ENCODE assay signal across 10 mouse cellular contexts in genomic region chr3:144558274-144558673, GRCm38 (mm10). TPM values are rescaled to one million over a fixed set of nuclear protein-coding genes. Genes with fewer than 3 reads are reported as not detected.
DNase-seq lines count a peak whose midpoint lies in the region; ATAC-seq and TF ChIP-seq lines count a peak whose summit lies in the region.
"Had no signal": no experiment of that assay in that cellular context is flagged by ENCODE, and none has a peak within 500 bp of the region (broad histone marks: within the 10 kb centered on the region; RNA-seq: fewer than 3 reads in every experiment).

No protein-coding gene starts in this region.

- WGBS in hindbrain, embryonic 16.5 days, result 52% methylated on average over 5 of the region's 5 CpGs
- WGBS in hindbrain, embryonic 11.5 days, result 57% methylated on average over 5 of the region's 5 CpGs
- WGBS in stomach, embryonic 15.5 days, result 42% methylated on average over 5 of the region's 5 CpGs
- 42% methylated on average over 5 of the region's 5 CpGs for WGBS in stomach, postnatal 0 days
- WGBS in intestine, embryonic 14.5 days, result 37% methylated on average over 5 of the region's 5 CpGs

- peaks cover 13% of the 10 kb centered on the region for H3K4me1 ChIP-seq in hindbrain, embryonic 16.5 days (ENCODE audit: control insufficient read depth, insufficient read depth, low read depth, low read length)
- H3K4me1 ChIP-seq in hindbrain, embryonic 11.5 days (replicated peaks; ENCODE audit: control insufficient read depth, insufficient read depth, low read length), result peaks cover 7% of the 10 kb centered on the region; the same call in 1 of the 2 replicates
- peaks cover 15% of the 10 kb centered on the region; the same call in 1 of the 2 replicates for H3K4me1 ChIP-seq in stomach, embryonic 15.5 days
- peaks cover 4% of the 10 kb centered on the region for H3K4me1 ChIP-seq in stomach, postnatal 0 days (replicated peaks; ENCODE audit: control insufficient read depth, insufficient read depth)
- peaks cover 30% of the 10 kb centered on the region for H3K4me1 ChIP-seq in intestine, embryonic 14.5 days (replicated peaks; ENCODE audit: control insufficient read depth, insufficient read depth, low read length)

- intact Hi-C loops in left cerebral cortex, postnatal 14 days (cut with DNase I), result no loop called here

- ATAC-seq in hindbrain, embryonic 16.5 days, result 0 out of 2 replicates have a peak, but pooled peaks have one; percentile 16
- no peak for ATAC-seq in hindbrain, embryonic 11.5 days (ENCODE audit: low FRiP score)
- peak; percentile 47; the same call in 1 of the 2 replicates for ATAC-seq in stomach, embryonic 15.5 days (ENCODE audit: insufficient read depth, low FRiP score, low read depth)
- ATAC-seq in stomach, postnatal 0 days (ENCODE audit: low FRiP score, low TSS enrichment), result no peak
- ATAC-seq in intestine, embryonic 14.5 days (replicated peaks; ENCODE audit: low FRiP score, low TSS enrichment, low read depth), result no peak

- no peak for TF ChIP-seq EP300 in stomach, postnatal 0 days (optimal IDR thresholded peaks at IDR 0.05)

- no peaks in the 10 kb centered on the region for H3K36me3 ChIP-seq in hindbrain, embryonic 16.5 days (ENCODE audit: control insufficient read depth, insufficient read depth, low read length)
- no peaks in the 10 kb centered on the region for H3K36me3 ChIP-seq in hindbrain, embryonic 11.5 days (ENCODE audit: control insufficient read depth, insufficient read depth, low read length)
- H3K36me3 ChIP-seq in stomach, embryonic 15.5 days, result no peaks in the 10 kb centered on the region
- no peaks in the 10 kb centered on the region for H3K36me3 ChIP-seq in stomach, postnatal 0 days (ENCODE audit: control insufficient read depth, insufficient read depth, low read length)
- H3K36me3 ChIP-seq in intestine, embryonic 14.5 days (ENCODE audit: control insufficient read depth, insufficient read depth, low read length), result no peaks in the 10 kb centered on the region
- H3K36me3 ChIP-seq: neural tube, embryonic 12.5 days had no signal

- no peaks in the 10 kb centered on the region for H3K27me3 ChIP-seq in hindbrain, embryonic 16.5 days (replicated peaks; ENCODE audit: control insufficient read depth, insufficient read depth, low read length)
- no peaks in the 10 kb centered on the region for H3K27me3 ChIP-seq in hindbrain, embryonic 11.5 days (ENCODE audit: control insufficient read depth, insufficient read depth, low read length)
- H3K27me3 ChIP-seq in stomach, embryonic 15.5 days (replicated peaks), result no peaks in the 10 kb centered on the region
- no peaks in the 10 kb centered on the region for H3K27me3 ChIP-seq in stomach, postnatal 0 days (ENCODE audit: control insufficient read depth, insufficient read depth, low read length)
- no peaks in the 10 kb centered on the region for H3K27me3 ChIP-seq in intestine, embryonic 14.5 days (replicated peaks; ENCODE audit: control insufficient read depth, insufficient read depth, low read length)
- H3K27me3 ChIP-seq: neural tube, embryonic 12.5 days had no signal

- no peak overlapping the region for H3K4me2 ChIP-seq in hindbrain, embryonic 16.5 days (ENCODE audit: low read length)
- H3K4me2 ChIP-seq in hindbrain, embryonic 11.5 days (replicated peaks; ENCODE audit: low read depth, low read length), result no peak overlapping the region
- no peak overlapping the region for H3K4me2 ChIP-seq in stomach, embryonic 15.5 days
- no peak overlapping the region for H3K4me2 ChIP-seq in stomach, postnatal 0 days (replicated peaks; ENCODE audit: low read depth)
- H3K4me2 ChIP-seq in intestine, embryonic 14.5 days (ENCODE audit: low read length), result no peak overlapping the region
- H3K4me2 ChIP-seq: neural tube, embryonic 12.5 days had no signal

- no peaks in the 10 kb centered on the region for H3K9me3 ChIP-seq in hindbrain, embryonic 16.5 days (ENCODE audit: control insufficient read depth, low read length)
- H3K9me3 ChIP-seq in hindbrain, embryonic 11.5 days (ENCODE audit: control insufficient read depth, low read length), result no peaks in the 10 kb centered on the region
- no peaks in the 10 kb centered on the region for H3K9me3 ChIP-seq in stomach, embryonic 15.5 days
- no peaks in the 10 kb centered on the region for H3K9me3 ChIP-seq in stomach, postnatal 0 days (ENCODE audit: control insufficient read depth, low read length)
- H3K9me3 ChIP-seq in intestine, embryonic 14.5 days (ENCODE audit: control insufficient read depth, low read length), result no peaks in the 10 kb centered on the region
- H3K9me3 ChIP-seq: neural tube, embryonic 12.5 days had no signal

- H3K9ac ChIP-seq in hindbrain, embryonic 16.5 days (ENCODE audit: low read depth, low read length), result no peak overlapping the region
- no peak overlapping the region for H3K9ac ChIP-seq in hindbrain, embryonic 11.5 days (ENCODE audit: low read depth, low read length)
- H3K9ac ChIP-seq in stomach, embryonic 15.5 days, result no peak overlapping the region
- no peak overlapping the region for H3K9ac ChIP-seq in stomach, postnatal 0 days (ENCODE audit: low read length)
- H3K9ac ChIP-seq in intestine, embryonic 14.5 days (ENCODE audit: low read length), result no peak overlapping the region
- H3K9ac ChIP-seq: neural tube, embryonic 12.5 days had no signal

- no peak overlapping the region for H3K4me3 ChIP-seq in hindbrain, embryonic 16.5 days (ENCODE audit: low read length)
- H3K4me3 ChIP-seq in hindbrain, embryonic 11.5 days (ENCODE audit: low read depth, low read length), result no peak overlapping the region
- no peak overlapping the region for H3K4me3 ChIP-seq in stomach, embryonic 15.5 days (replicated peaks)
- no peak overlapping the region for H3K4me3 ChIP-seq in stomach, postnatal 0 days (ENCODE audit: low read depth, low read length)
- no peak overlapping the region for H3K4me3 ChIP-seq in intestine, embryonic 14.5 days (ENCODE audit: low read depth, low read length)
- H3K4me3 ChIP-seq: neural tube, embryonic 12.5 days had no signal

- no peak for TF ChIP-seq CTCF in stomach, postnatal 0 days (IDR thresholded peaks at IDR 0.05; ENCODE audit: low read depth)

- no peak for DNase-seq in hindbrain, embryonic 11.5 days (ENCODE audit: low spot score)
- DNase-seq in stomach, postnatal 0 days (ENCODE audit: low spot score), result no peak
- peak; percentile 49 for DNase-seq in intestine, embryonic 14.5 days (ENCODE audit: low spot score)
- no peak for DNase-seq in thymus, postnatal 4 days
- DNase-seq in left cerebral cortex, postnatal 14 days (ENCODE audit: low spot score in 2 of 2), result no peak
- DNase-seq: cerebellum, adult 11-12 months; lung, postnatal 14 days had no signal

- H3K27ac ChIP-seq in hindbrain, embryonic 16.5 days (ENCODE audit: low read depth, low read length), result no peak overlapping the region
- no peak overlapping the region for H3K27ac ChIP-seq in hindbrain, embryonic 11.5 days (ENCODE audit: low read depth, low read length)
- no peak overlapping the region for H3K27ac ChIP-seq in stomach, embryonic 15.5 days
- no peak overlapping the region for H3K27ac ChIP-seq in stomach, postnatal 0 days (replicated peaks)
- no peak overlapping the region for H3K27ac ChIP-seq in intestine, embryonic 14.5 days (ENCODE audit: low read depth)
- H3K27ac ChIP-seq: neural tube, embryonic 12.5 days had no signal

RNA-seq across cellular contexts. Expression of gene Hs2st1, which starts 11.7 kb away (rescaled TPM):
- 12.1 and 12.3 TPM in 2 replicates for polyA plus RNA-seq in hindbrain, embryonic 16.5 days (2015; fragmentation: Nextera tagmentation; extraction: Ambion mirVana)
- polyA plus RNA-seq in hindbrain, embryonic 11.5 days (2014; fragmentation: Nextera tagmentation; extraction: Ambion mirVana), result 16.3 and 17.1 TPM in 2 replicates
- 12.8 and 13.9 TPM in 2 replicates for polyA plus RNA-seq in stomach, embryonic 15.5 days (2015; fragmentation: Nextera tagmentation; extraction: Ambion mirVana)
- polyA plus RNA-seq in stomach, postnatal 0 days (2015; fragmentation: Nextera tagmentation; extraction: Ambion mirVana), result 5.1 and 5.8 TPM in 2 replicates
- polyA plus RNA-seq in intestine, embryonic 14.5 days (2014; fragmentation: Nextera tagmentation; extraction: Ambion mirVana), result 13.7 and 14.3 TPM in 2 replicates
- total RNA-seq in left cerebral cortex, postnatal 14 days (2021), result 10 to 100 TPM; 57.2 to 65.1 TPM

RNA-seq across cellular contexts. Expression of gene Selenof, which starts 11.8 kb away (rescaled TPM):
- 574 and 619 TPM in 2 replicates for polyA plus RNA-seq in hindbrain, embryonic 16.5 days (2015; fragmentation: Nextera tagmentation; extraction: Ambion mirVana)
- polyA plus RNA-seq in hindbrain, embryonic 11.5 days (2014; fragmentation: Nextera tagmentation; extraction: Ambion mirVana), result 402 and 453 TPM in 2 replicates
- polyA plus RNA-seq in stomach, embryonic 15.5 days (2015; fragmentation: Nextera tagmentation; extraction: Ambion mirVana), result 640 and 675 TPM in 2 replicates
- polyA plus RNA-seq in stomach, postnatal 0 days (2015; fragmentation: Nextera tagmentation; extraction: Ambion mirVana), result 546 and 560 TPM in 2 replicates
- polyA plus RNA-seq in intestine, embryonic 14.5 days (2014; fragmentation: Nextera tagmentation; extraction: Ambion mirVana), result 448 and 458 TPM in 2 replicates
- 100 to 1,000 TPM; 272 to 276 TPM for total RNA-seq in left cerebral cortex, postnatal 14 days (2021)

Comparison
In these comparisons a context has a peak if more than half of its experiments do, and no peak if none do; other contexts are left out.
1. ATAC-seq: peak in hindbrain, embryonic 16.5 days (single experiment) and stomach, embryonic 15.5 days (single experiment); none in hindbrain, embryonic 11.5 days (single experiment), stomach, postnatal 0 days (single experiment) and intestine, embryonic 14.5 days (single experiment).